Mouse (Mus musculus) heart, postnatal 0 days (tissue): Measurements from ENCODE around the gene Asic2. TPM values are rescaled to one million over a fixed set of nuclear protein-coding genes. Genes with fewer than 3 reads are reported as not detected.

Experiments used
- ATAC-seq: fragments of 200-750 bp; cut with Nextera tagmentation; 2 replicates; pipeline ENCODE4 v1.8.0; 2017; ENCODE audit warnings: low read depth, moderate number of reproducible peaks, moderate library complexity; ENCODE audit not compliant: insufficient read depth
- DNase-seq: peaks from one replicate; pipeline ENCODE4 v3.0.0-alpha.2; 2016; ENCODE audit warnings: low spot score
- H3K27ac ChIP-seq: fragments of 300-500 bp; sonication (generic); 2 replicates; pipeline ENCODE4 v1.5.1; 2014; ENCODE audit warnings: low read depth, mild to moderate bottlenecking
- H3K27me3 ChIP-seq: fragments of 300-500 bp; sonication (generic); 2 replicates; pipeline ENCODE4 v1.6.1; 2014; ENCODE audit warnings: low read length, mixed read lengths; ENCODE audit not compliant: control insufficient read depth, insufficient read depth
- H3K36me3 ChIP-seq: fragments of 300-500 bp; sonication (generic); replicated peaks from 2 replicates; pipeline ENCODE4 v1.6.1; 2014; ENCODE audit warnings: low read length, mixed read lengths; ENCODE audit not compliant: control insufficient read depth, insufficient read depth
- H3K4me1 ChIP-seq: fragments of 300-500 bp; sonication (generic); 2 replicates; pipeline ENCODE4 v1.6.1; 2014; ENCODE audit warnings: antibody characterized with exemption; ENCODE audit not compliant: control insufficient read depth, insufficient read depth
- H3K4me2 ChIP-seq: fragments of 300-500 bp; sonication (generic); 2 replicates; pipeline ENCODE4 v1.6.1; 2014; ENCODE audit warnings: low read depth, mild to moderate bottlenecking, low read length, moderate library complexity
- H3K4me3 ChIP-seq: fragments of 300-500 bp; sonication (generic); 2 replicates; pipeline ENCODE4 v1.5.1; 2014; ENCODE audit warnings: low read depth, low read length
- H3K9ac ChIP-seq: fragments of 300-500 bp; sonication (generic); replicated peaks from 2 replicates; pipeline ENCODE4 v1.6.1; 2014; ENCODE audit warnings: low read depth, low read length, mixed read lengths
- H3K9me3 ChIP-seq: fragments of 300-500 bp; sonication (generic); replicated peaks from 2 replicates; pipeline ENCODE4 v1.6.1; 2016; ENCODE audit warnings: low read length; ENCODE audit not compliant: control insufficient read depth
- CTCF ChIP-seq: IDR thresholded peaks from 2 replicates; pipeline ENCODE4 v1.5.1; 2016; ENCODE audit warnings: antibody characterized with exemption, control low read depth, low read depth
- EP300 ChIP-seq: IDR thresholded peaks from 2 replicates; pipeline ENCODE4 v1.6.1; 2016; ENCODE audit warnings: antibody characterized with exemption, low read depth
- WGBS: fragments of 180-500 bp; shearing (Covaris S2); extraction: QIAGEN DNeasy Blood & Tissue Kit; methylation state at CpG from one replicate; pipeline ENCODE4 v1.1.7; 2014; 5-methylcytosine and 5-hydroxymethylcytosine counted together
- polyA plus RNA-seq: library from polyadenylated mRNA; unstranded; fragments of >200 nt; fragmentation: Nextera tagmentation; extraction: Ambion mirVana; gene quantifications from 2 replicates; pipeline ENCODE4 v1.2.1, GENCODE M21; 2015
- total RNA-seq: library from RNA; depleted of rRNA; stranded (reverse); fragments of >200 nt; gene quantifications from 2 replicates; pipeline ENCODE4 v1.2.3, GENCODE M21; 2014; ENCODE audit warnings: low replicate concordance

Asic2 gene
- total and polyA plus RNA-seq, 2 experiments from 2014 or later = not detected

DNA sequence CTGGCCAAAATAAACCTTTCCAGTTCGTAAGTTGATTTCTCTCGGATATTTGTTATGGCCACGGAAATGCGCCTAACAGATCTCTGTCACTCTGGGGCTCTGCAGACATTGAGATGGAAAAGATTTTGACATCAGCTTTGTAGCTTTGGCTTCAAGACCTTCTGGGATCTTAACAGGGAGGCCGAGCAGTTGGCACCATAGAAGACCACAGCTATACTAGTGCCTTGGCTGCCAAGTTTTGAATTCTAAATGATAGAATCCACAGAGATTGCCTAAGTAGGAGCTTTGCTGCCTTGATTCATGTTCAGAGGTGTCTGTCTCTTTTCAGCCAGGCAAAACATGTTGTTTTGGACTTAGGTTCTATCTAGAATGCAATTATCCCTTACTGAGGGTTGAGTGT lies 217.4 kb downstream of the Asic2 start:
- Histone ChIP-seq H3K4me2 (no peak overlapping the region), H3K9ac (no peak overlapping the region), H3K9me3 (peaks cover 7% of the 10 kb centered on the region; the same call in 1 of the 2 replicates), H3K27ac (no peak overlapping the region), H3K4me3 (no peak overlapping the region), H3K27me3 (no peaks in the 10 kb centered on the region), H3K36me3 (no peaks in the 10 kb centered on the region), H3K4me1 (no peaks in the 10 kb centered on the region)
- TF ChIP-seq CTCF = no peak
- TF ChIP-seq EP300 = no peak
- DNase-seq (no peak), ATAC-seq (no peak)
- WGBS = 86% methylated on average over 5 of the region's 5 CpGs

DNA sequence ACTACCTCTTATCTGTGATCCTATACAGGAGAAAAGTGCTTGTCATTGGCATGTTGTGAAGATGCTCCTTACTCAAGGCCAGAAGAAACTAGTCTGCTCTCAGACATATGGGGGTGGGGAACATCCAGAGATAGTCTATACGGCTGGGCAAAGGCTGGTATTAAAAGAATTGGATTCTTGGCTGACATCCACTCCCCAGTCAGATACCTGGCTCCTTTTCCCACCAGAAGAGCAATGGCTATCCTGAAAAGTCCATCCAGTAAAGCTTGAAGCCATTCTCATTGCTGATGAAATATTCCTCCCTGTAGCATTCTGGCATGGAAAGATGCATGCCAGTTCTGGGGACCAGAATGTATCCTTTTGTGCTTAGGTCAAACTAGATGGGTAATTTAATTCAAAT lies 218.2 kb downstream of the Asic2 start:
- DNase-seq (no peak), ATAC-seq (no peak)
- no peaks in the 10 kb centered on the region for H3K27me3 ChIP-seq
- TF ChIP-seq CTCF = no peak
- no peak for TF ChIP-seq EP300
- no peak overlapping the region for H3K9ac ChIP-seq
- no peaks in the 10 kb centered on the region for H3K4me1 ChIP-seq
- H3K9me3 ChIP-seq = peaks cover 4% of the 10 kb centered on the region; the same call in 1 of the 2 replicates
- no peak overlapping the region for H3K4me2 ChIP-seq
- no peaks in the 10 kb centered on the region for H3K36me3 ChIP-seq
- H3K4me3 ChIP-seq = no peak overlapping the region
- WGBS = 40% methylated on average over 1 of the region's 1 CpGs
- H3K27ac ChIP-seq = no peak overlapping the region

DNA sequence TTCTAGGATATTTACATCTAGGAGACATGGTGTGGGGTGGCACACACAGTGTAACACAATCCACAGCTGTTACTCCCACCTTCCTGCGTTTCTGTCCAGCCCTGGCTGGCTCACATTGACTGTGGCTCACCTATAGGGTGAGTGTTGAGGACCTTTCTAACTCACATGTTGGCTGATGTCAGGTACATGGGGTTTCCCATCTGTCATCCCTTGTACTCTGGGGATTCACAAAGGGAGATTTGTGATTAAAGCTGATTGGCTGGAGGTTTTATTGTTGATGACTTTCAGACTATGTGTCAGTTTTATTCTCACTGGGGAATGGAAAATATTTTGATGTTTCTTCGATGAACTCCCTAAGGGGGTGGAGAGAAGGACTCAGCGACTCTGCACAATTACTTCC lies 229.3 kb downstream of the Asic2 start:
- H3K27ac ChIP-seq = no peak overlapping the region
- no peaks in the 10 kb centered on the region for H3K27me3 ChIP-seq
- H3K36me3 ChIP-seq = no peaks in the 10 kb centered on the region
- ATAC-seq (no peak), DNase-seq (no peak)
- H3K9ac ChIP-seq = no peak overlapping the region
- WGBS = 43% methylated on average over 3 of the region's 3 CpGs
- H3K4me2 ChIP-seq = no peak overlapping the region
- no peaks in the 10 kb centered on the region for H3K4me1 ChIP-seq
- H3K4me3 ChIP-seq = no peak overlapping the region
- H3K9me3 ChIP-seq = no peaks in the 10 kb centered on the region
- no peak for TF ChIP-seq CTCF
- no peak for TF ChIP-seq EP300

DNA sequence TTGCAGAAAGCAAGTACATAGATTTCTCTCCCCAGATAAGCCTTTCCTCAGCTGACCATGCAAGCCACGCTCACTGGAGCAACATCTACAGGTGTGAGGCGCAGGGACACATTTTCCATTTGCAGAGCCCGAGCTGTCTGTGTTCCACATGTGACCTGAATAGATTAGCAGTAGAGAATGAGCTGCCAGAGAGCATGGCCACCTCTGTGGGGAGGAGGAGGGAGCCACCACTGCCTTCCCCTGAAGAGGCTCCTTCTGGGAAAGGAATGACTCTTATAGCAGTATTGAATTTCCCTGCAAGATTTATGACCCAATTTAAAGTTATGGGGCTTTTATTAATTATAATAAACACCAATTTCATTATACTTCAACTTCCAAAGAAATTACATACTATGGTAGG lies 230.5 kb downstream of the Asic2 start:
- no peak for ATAC-seq
- H3K9ac ChIP-seq = no peak overlapping the region
- no peak overlapping the region for H3K27ac ChIP-seq
- no peak overlapping the region for H3K4me3 ChIP-seq
- DNase-seq = no peak
- H3K4me1 ChIP-seq = no peaks in the 10 kb centered on the region
- no peaks in the 10 kb centered on the region for H3K9me3 ChIP-seq
- H3K4me2 ChIP-seq = no peak overlapping the region
- 49% methylated on average over 3 of the region's 3 CpGs for WGBS
- no peak for TF ChIP-seq CTCF
- no peak for TF ChIP-seq EP300
- no peaks in the 10 kb centered on the region for H3K27me3 ChIP-seq
- no peaks in the 10 kb centered on the region for H3K36me3 ChIP-seq

DNA sequence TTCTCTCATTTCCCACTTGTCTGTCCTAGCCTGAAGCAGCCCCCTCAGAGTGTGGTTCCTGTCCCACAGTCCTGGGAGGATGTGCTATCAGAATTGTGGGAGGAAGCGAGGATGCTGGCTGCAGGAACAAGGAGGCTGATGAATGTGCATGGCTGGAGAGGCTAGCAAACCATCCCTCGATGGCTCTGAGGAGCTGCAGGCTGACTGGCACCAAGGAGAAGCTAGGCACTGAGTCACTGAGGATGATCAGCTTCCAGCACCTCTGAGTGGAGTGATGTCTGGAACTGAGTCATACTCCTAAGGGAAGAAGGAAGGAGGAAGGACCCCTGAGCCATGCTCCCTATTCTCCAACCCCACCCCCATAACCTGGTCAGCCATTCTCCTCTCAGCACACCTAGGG lies 246.2 kb downstream of the Asic2 start:
- WGBS = 40% methylated on average over 2 of the region's 2 CpGs
- ATAC-seq = no peak
- H3K27me3 ChIP-seq = no peaks in the 10 kb centered on the region

DNA sequence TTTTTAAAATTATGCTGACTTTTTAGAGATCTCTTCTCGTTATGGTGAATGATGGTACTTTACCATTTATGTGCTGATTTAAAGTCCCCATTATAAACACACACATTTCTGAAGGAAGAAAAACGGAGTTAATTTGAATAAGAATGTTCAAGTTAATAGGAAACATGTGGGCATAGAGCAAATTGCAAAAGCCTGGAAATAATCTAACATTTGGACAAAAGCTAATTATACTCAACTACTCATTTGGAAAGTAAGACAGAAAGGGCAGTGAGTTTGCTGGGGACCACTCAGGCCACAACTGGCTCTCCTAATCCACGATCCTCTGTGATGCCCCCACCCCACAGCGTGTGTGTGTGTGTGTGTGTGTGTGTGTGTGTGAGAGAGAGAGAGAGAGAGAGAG lies 253.5 kb downstream of the Asic2 start:
- Histone ChIP-seq H3K9ac (no peak overlapping the region), H3K27me3 (no peaks in the 10 kb centered on the region), H3K4me1 (no peaks in the 10 kb centered on the region), H3K27ac (no peak overlapping the region), H3K9me3 (no peaks in the 10 kb centered on the region), H3K4me3 (no peak overlapping the region), H3K4me2 (no peak overlapping the region), H3K36me3 (no peaks in the 10 kb centered on the region)
- TF ChIP-seq EP300 (no peak), CTCF (no peak)
- no peak for DNase-seq
- WGBS = 65% methylated on average over 4 of the region's 4 CpGs
- ATAC-seq = no peak

More for the DNA sequence above, 246.2 kb downstream of the Asic2 start:
- no peak overlapping the region for H3K9ac ChIP-seq
- no peak overlapping the region for H3K4me3 ChIP-seq
- no peaks in the 10 kb centered on the region for H3K36me3 ChIP-seq
- no peak for TF ChIP-seq CTCF
- no peak for TF ChIP-seq EP300
- H3K27ac ChIP-seq = no peak overlapping the region
- no peak overlapping the region for H3K4me2 ChIP-seq
- H3K9me3 ChIP-seq = no peaks in the 10 kb centered on the region
- H3K4me1 ChIP-seq = no peaks in the 10 kb centered on the region
- DNase-seq = no peak
